Mouse (Mus musculus): ENCODE results near the gene Tulp3. TPM values are rescaled to one million over a fixed set of nuclear protein-coding genes. Genes with fewer than 3 reads are reported as not detected.
A peak's percentile ranks its signal among the peaks of the same experiment; 100 is the strongest.

The Tulp3 gene
- polyA plus RNA-seq, 1 experiment, result 44.8 TPM

GRCm38 (mm10) chr6:128366466-128366865, 10.8 kb upstream of the Tulp3 start:
- H3K4me1 ChIP-seq (ENCODE audit: control insufficient read depth, insufficient read depth, low read length), result peaks cover 3% of the 10 kb centered on the region; the same call in 1 of the 2 replicates
- no peak for TF ChIP-seq CTCF (IDR thresholded peaks at IDR 0.05; ENCODE audit: borderline replicate concordance, insufficient read depth, low read depth, low read length)
- TF ChIP-seq POLR2A (IDR thresholded peaks at IDR 0.05; ENCODE audit: borderline replicate concordance, insufficient read depth, low read length), result no peak
- H3K4me3 ChIP-seq (replicated peaks; ENCODE audit: insufficient read depth, low read depth, low read length), result no peak overlapping the region
- no peaks in the 10 kb centered on the region for H3K27me3 ChIP-seq (ENCODE audit: control insufficient read depth, insufficient read depth, low read length)
- H3K27ac ChIP-seq (ENCODE audit: insufficient read depth, low read length), result no peak overlapping the region
- DNase-seq, result no peak
- WGBS, result 90% methylated on average over 5 of the region's 5 CpGs

DNA sequence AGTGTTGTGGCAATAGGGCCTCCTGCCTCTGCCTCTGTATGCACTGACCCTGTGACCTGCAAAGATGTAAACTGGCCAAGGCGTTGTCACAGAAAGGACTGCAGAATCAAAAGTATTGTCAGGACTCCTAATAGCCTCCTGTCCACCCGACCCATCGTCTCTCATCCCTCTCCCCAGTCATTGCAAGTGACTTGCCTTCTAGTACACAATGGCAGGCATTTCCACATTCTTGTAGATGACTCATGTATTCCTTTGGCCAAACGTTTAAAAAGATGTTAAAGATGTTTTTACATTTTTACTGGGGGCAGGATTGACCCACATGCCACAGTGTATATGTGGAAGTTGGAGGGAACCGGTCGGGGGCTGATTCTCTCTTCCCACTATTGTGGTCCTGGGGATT, 9.1 kb upstream of the Tulp3 start:
- TF ChIP-seq CTCF (IDR thresholded peaks at IDR 0.05; ENCODE audit: borderline replicate concordance, insufficient read depth, low read depth, low read length), result no peak
- no peak for TF ChIP-seq POLR2A (IDR thresholded peaks at IDR 0.05; ENCODE audit: borderline replicate concordance, insufficient read depth, low read length)
- Histone ChIP-seq H3K27ac (ENCODE audit: insufficient read depth, low read length) (no peak overlapping the region), H3K27me3 (ENCODE audit: control insufficient read depth, insufficient read depth, low read length) (no peaks in the 10 kb centered on the region), H3K4me1 (ENCODE audit: control insufficient read depth, insufficient read depth, low read length) (peaks cover 3% of the 10 kb centered on the region; the same call in 1 of the 2 replicates), H3K4me3 (replicated peaks; ENCODE audit: insufficient read depth, low read depth, low read length) (no peak overlapping the region)
- 67% methylated on average over 6 of the region's 6 CpGs for WGBS
- no peak for DNase-seq

DNA sequence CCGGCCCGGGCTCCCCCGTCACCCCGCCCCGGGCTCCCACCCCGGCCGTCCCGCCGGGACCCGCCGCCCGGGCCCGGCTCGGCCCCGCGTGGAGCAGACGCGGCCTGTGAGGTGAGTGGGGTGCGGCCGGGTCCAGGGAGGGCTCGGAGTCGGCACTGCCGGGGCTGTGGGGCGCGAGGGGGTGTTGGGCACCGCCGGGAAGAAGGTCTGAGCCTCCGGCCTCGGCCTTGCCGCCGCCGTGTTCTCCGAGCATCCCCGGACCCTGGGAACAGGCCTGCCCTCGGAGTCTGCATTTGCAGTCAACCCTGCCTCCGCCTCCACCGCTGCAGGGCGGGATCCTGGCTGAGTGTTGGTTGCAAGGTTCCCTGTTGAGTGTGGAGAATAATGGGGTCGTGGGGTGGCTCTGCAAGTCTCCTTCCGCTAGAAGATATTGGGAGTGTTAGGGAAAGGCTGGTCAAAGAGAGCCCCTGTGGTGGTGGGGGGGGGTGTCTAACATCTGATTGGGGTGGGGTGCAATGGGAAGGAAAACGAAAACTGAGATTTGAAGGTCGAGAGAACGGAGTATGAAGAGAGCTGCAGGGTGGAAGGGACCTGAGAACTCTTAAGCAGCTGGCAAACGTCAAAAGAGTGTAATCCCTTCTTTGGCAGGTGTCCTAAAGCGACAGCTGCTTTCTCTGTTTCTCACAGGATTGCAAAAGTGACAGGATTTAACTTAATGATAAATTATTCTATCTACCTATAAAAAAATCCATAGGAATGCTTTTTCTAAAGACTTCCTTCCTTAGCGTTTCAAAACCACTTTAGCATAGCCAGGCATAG, 7.6 kb upstream of the Tulp3 start:
- WGBS, result under 1% methylated on average over 43 of the region's 46 CpGs

GRCm38 (mm10) chr6:128362381-128363006, 6.8 kb upstream of the Tulp3 start, which contains the start of the genes Rhno1 and Foxm1:
TSS of gene Rhno1 (minus strand) at chr6:128362911.
TSS of gene Foxm1 (plus strand) at chr6:128362967.
- H3K4me3 ChIP-seq (replicated peaks; ENCODE audit: insufficient read depth, low read depth, low read length), result peak within 1 kb of the TSS; percentile 59
- under 1% methylated on average over 63 of the region's 76 CpGs for WGBS
- TF ChIP-seq POLR2A (IDR thresholded peaks at IDR 0.05; ENCODE audit: borderline replicate concordance, insufficient read depth, low read length) (no peak; the same call in 1 of the 2 replicates), CTCF (IDR thresholded peaks at IDR 0.05; ENCODE audit: borderline replicate concordance, insufficient read depth, low read depth, low read length) (no peak)
- peaks cover 3% of the 10 kb centered on the region; the same call in 1 of the 2 replicates for H3K4me1 ChIP-seq (ENCODE audit: control insufficient read depth, insufficient read depth, low read length)
- H3K27me3 ChIP-seq (ENCODE audit: control insufficient read depth, insufficient read depth, low read length), result no peaks in the 10 kb centered on the region
- 0 out of 2 replicates have a peak within 1 kb of the TSS, but pooled peaks have one; percentile 3 for H3K27ac ChIP-seq (ENCODE audit: insufficient read depth, low read length)
- peak; percentile 83 to 85 for DNase-seq

More for the DNA sequence above, 7.6 kb upstream of the Tulp3 start:
- no peak for DNase-seq
- Histone ChIP-seq H3K27me3 (ENCODE audit: control insufficient read depth, insufficient read depth, low read length) (no peaks in the 10 kb centered on the region), H3K27ac (ENCODE audit: insufficient read depth, low read length) (no peak overlapping the region), H3K4me3 (replicated peaks; ENCODE audit: insufficient read depth, low read depth, low read length) (peak overlapping the region; percentile 10), H3K4me1 (ENCODE audit: control insufficient read depth, insufficient read depth, low read length) (peaks cover 3% of the 10 kb centered on the region; the same call in 1 of the 2 replicates)
- TF ChIP-seq POLR2A (IDR thresholded peaks at IDR 0.05; ENCODE audit: borderline replicate concordance, insufficient read depth, low read length) (no peak), CTCF (IDR thresholded peaks at IDR 0.05; ENCODE audit: borderline replicate concordance, insufficient read depth, low read depth, low read length) (no peak)

DNA sequence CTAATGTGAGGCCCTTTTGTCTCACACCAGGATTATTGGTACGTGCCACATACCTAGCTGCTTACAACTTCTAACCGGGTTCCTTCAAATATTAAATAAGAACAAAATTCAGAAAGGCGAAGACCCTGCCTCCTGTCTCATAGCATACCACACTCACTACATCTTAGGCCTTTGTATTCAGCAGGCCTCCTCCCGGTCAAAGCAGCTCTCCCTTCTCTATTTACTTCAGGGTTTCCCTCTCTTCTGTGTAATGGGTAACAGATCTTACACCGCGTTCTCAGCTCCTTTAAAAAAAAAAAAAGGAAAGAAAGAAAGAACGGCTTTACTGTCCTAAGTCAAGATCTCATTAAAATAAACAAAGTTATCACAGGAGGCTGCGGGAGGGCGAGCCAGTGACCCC, 6.2 kb upstream of the Tulp3 start:
- WGBS, result 22% methylated on average over 9 of the region's 9 CpGs
- Histone ChIP-seq H3K4me1 (ENCODE audit: control insufficient read depth, insufficient read depth, low read length) (peaks cover 3% of the 10 kb centered on the region; the same call in 1 of the 2 replicates), H3K27ac (ENCODE audit: insufficient read depth, low read length) (no peak overlapping the region), H3K27me3 (ENCODE audit: control insufficient read depth, insufficient read depth, low read length) (no peaks in the 10 kb centered on the region), H3K4me3 (replicated peaks; ENCODE audit: insufficient read depth, low read depth, low read length) (peak overlapping the region; percentile 59)
- no peak for TF ChIP-seq POLR2A (IDR thresholded peaks at IDR 0.05; ENCODE audit: borderline replicate concordance, insufficient read depth, low read length)
- no peak for TF ChIP-seq CTCF (IDR thresholded peaks at IDR 0.05; ENCODE audit: borderline replicate concordance, insufficient read depth, low read depth, low read length)
- no peak for DNase-seq

DNA sequence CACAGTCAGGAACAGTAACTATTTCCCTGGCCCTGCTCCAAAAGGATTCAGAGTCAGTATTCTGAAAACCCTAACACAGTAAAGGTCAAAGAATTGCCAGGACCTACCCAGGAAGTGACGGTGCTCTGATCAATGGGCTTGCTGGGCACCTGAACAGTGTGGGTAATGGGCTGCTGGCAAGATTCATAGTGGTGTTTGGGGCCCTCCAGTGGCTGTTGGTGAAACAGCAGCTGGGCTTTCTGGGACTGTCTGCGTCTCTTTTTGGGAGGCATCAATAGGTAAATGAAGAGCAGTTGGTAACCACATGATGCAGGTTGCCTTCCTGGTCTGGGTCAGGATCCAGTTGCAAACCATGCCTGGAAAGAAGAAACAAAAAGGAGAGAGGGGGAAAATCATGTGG, 3.3 kb upstream of the Tulp3 start:
- no peak for TF ChIP-seq POLR2A (IDR thresholded peaks at IDR 0.05; ENCODE audit: borderline replicate concordance, insufficient read depth, low read length)
- peak; percentile 82 for TF ChIP-seq CTCF (IDR thresholded peaks at IDR 0.05; ENCODE audit: borderline replicate concordance, insufficient read depth, low read depth, low read length)
- WGBS, result 7% methylated on average over 2 of the region's 2 CpGs
- Histone ChIP-seq H3K27ac (ENCODE audit: insufficient read depth, low read length) (no peak overlapping the region), H3K4me1 (ENCODE audit: control insufficient read depth, insufficient read depth, low read length) (peaks cover 3% of the 10 kb centered on the region; the same call in 1 of the 2 replicates), H3K27me3 (ENCODE audit: control insufficient read depth, insufficient read depth, low read length) (no peaks in the 10 kb centered on the region), H3K4me3 (replicated peaks; ENCODE audit: insufficient read depth, low read depth, low read length) (no peak overlapping the region)
- DNase-seq, result peak; percentile 64 to 76

- Histone ChIP-seq H3K4me3 (replicated peaks; ENCODE audit: insufficient read depth, low read depth, low read length) (peak overlapping the region; percentile 77), H3K4me1 (ENCODE audit: control insufficient read depth, insufficient read depth, low read length) (0 out of 2 replicates have a peak, but pooled peaks cover 3% of the 10 kb centered on the region), H3K27me3 (ENCODE audit: control insufficient read depth, insufficient read depth, low read length) (no peaks in the 10 kb centered on the region), H3K27ac (ENCODE audit: insufficient read depth, low read length) (peak overlapping the region; percentile 30)
- WGBS, result under 1% methylated on average over 28 of the region's 28 CpGs
- TF ChIP-seq CTCF (IDR thresholded peaks at IDR 0.05; ENCODE audit: borderline replicate concordance, insufficient read depth, low read depth, low read length), result no peak
- no peak for TF ChIP-seq POLR2A (IDR thresholded peaks at IDR 0.05; ENCODE audit: borderline replicate concordance, insufficient read depth, low read length)
- DNase-seq, result peak in 1 of 2 experiments; percentile 64
Observed at GRCm38 (mm10) chr6:128355201-128355681, 410 bp downstream of the Tulp3 start.
